Mouse (Mus musculus): ENCODE results near the gene Dkk3.

Gene Dkk3

GRCm38 (mm10) chr7:112074868-112075267, 84.0 kb downstream of the Dkk3 start:
- no peak for ATAC-seq (ENCODE audit: low TSS enrichment)
